Mouse (Mus musculus): ENCODE data around the gene Cacna1d. TPM values are rescaled to one million over a fixed set of nuclear protein-coding genes. Genes with fewer than 3 reads are reported as not detected.

Gene Cacna1d
- total and polyA plus RNA-seq, 3 experiments, result not detected

DNA sequence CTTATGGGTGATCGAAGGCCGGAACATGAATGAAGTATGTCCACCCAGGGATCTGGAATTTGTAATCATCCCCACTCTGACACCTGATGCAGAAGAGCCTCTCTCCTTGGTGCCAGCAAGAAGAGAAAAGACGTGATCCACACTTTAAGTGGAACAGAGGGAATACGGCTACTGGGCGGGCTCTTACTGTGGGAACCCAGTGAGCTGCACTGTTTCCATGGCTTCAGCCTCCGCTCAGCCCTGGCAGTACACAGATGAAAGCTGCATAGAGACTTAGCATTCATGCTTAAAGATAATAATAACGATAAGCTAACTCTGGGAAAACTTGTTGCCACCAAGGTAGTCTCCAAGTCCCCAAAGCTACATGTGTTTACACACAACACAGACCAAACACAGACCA is 147.5 kb downstream of the Cacna1d start:
- H3K79me2 ChIP-seq (ENCODE audit: control insufficient read depth, insufficient read depth, low read length, poor library complexity), result no peaks in the 10 kb centered on the region
- no peak overlapping the region for H3K27ac ChIP-seq (ENCODE audit: control insufficient read depth, low read depth, low read length)
- H3K4me1 ChIP-seq (ENCODE audit: control insufficient read depth in 1 of 2, insufficient read depth in 2 of 2, low read length in 2 of 2), result no peaks in the 10 kb centered on the region
- no peaks in the 10 kb centered on the region for H3K9me3 ChIP-seq (replicated peaks; ENCODE audit: insufficient read depth, low read length)
- no peak overlapping the region for H3K9ac ChIP-seq (ENCODE audit: control insufficient read depth, low read depth, low read length, poor library complexity, severe bottlenecking)
- TF ChIP-seq ZNF384 (IDR thresholded peaks at IDR 0.05; ENCODE audit: low read depth, low read length) (no peak), SIN3A (IDR thresholded peaks at IDR 0.05; ENCODE audit: low read length) (no peak), BHLHE40 (IDR thresholded peaks at IDR 0.05; ENCODE audit: borderline replicate concordance, low read depth, low read length) (no peak), SMC3 (IDR thresholded peaks at IDR 0.05; ENCODE audit: low read depth, low read length) (no peak), UBTF (IDR thresholded peaks at IDR 0.05; ENCODE audit: borderline replicate concordance, insufficient read depth, low read depth, low read length) (no peak)
- no peak for DNase-seq (ENCODE audit: low read depth, low spot score)
- no peak overlapping the region for H3K4me3 ChIP-seq (ENCODE audit: control insufficient read depth in 1 of 2, insufficient read depth in 1 of 2, low read depth in 2 of 2, low read length in 2 of 2)
- no peaks in the 10 kb centered on the region; a peak in 2 of 4 replicates for H3K27me3 ChIP-seq (ENCODE audit: control insufficient read depth in 1 of 2, insufficient read depth in 2 of 2, low read length in 2 of 2)
- H3K36me3 ChIP-seq (ENCODE audit: control insufficient read depth in 1 of 2, insufficient read depth in 2 of 2, low read length in 2 of 2), result no peaks in the 10 kb centered on the region

DNA sequence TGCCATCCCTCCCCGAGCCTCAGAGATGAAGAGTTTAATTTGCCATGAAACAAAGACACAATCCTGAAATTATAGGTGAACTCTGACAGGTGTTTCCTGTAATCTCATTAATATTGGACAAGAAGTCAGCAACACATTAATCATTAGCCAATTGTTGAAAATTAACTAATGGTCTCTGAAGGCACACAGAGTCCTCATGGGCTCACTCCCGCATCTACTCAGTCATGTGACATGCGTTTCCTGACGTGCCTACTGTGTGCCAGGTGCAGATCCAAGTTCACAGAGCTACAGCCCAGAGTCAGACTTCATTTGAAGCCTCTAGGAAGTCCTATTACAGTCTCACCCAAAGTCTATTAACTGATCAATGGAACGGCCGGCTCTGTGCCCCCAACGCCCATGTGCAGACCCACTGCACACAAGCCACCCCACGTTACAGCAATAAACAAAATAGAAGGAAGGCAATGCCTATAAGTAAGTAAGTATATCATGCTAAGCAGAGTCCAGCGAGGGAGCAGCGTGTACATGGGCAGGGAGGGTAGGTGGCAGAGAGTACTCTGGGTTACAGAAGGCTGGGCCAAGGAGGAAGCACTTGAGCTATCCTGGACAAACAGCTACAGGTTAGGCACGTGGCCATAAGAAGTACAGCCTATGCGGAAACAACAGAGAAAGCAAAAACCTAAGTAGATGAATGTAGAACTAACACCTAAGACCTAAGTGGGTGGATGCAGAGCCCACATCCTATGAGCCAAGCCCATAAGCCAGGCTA is 149.2 kb downstream of the Cacna1d start:
- H3K4me1 ChIP-seq (ENCODE audit: control insufficient read depth in 1 of 2, insufficient read depth in 2 of 2, low read length in 2 of 2), result no peaks in the 10 kb centered on the region
- no peak for DNase-seq (ENCODE audit: low read depth, low spot score)
- H3K9me3 ChIP-seq (replicated peaks; ENCODE audit: insufficient read depth, low read length), result no peaks in the 10 kb centered on the region
- H3K27me3 ChIP-seq (ENCODE audit: control insufficient read depth in 1 of 2, insufficient read depth in 2 of 2, low read length in 2 of 2), result no peaks in the 10 kb centered on the region; a peak in 2 of 4 replicates
- no peak overlapping the region for H3K27ac ChIP-seq (ENCODE audit: control insufficient read depth, low read depth, low read length)
- no peaks in the 10 kb centered on the region for H3K79me2 ChIP-seq (ENCODE audit: control insufficient read depth, insufficient read depth, low read length, poor library complexity)
- TF ChIP-seq MAFK (IDR thresholded peaks at IDR 0.05; ENCODE audit: borderline replicate concordance, low read depth, low read length) (no peak), MAZ (IDR thresholded peaks at IDR 0.05; ENCODE audit: low read depth, low read length) (no peak), ZNF384 (IDR thresholded peaks at IDR 0.05; ENCODE audit: low read depth, low read length) (no peak), MAX (IDR thresholded peaks at IDR 0.05; ENCODE audit: low read length) (no peak), E2F4 (IDR thresholded peaks at IDR 0.05; ENCODE audit: borderline replicate concordance, low read depth, low read length) (no peak), ZKSCAN1 (IDR thresholded peaks at IDR 0.05; ENCODE audit: low read depth, low read length) (no peak), RAD21 (IDR thresholded peaks at IDR 0.05; ENCODE audit: low read depth, low read length) (no peak), EP300 (IDR thresholded peaks at IDR 0.05; ENCODE audit: low read depth in 1 of 2, low read length in 2 of 2) (no peak), CHD1 (IDR thresholded peaks at IDR 0.05; ENCODE audit: low read depth, low read length) (no peak), USF1 (IDR thresholded peaks at IDR 0.05; ENCODE audit: low read depth, low read length) (no peak), SMC3 (IDR thresholded peaks at IDR 0.05; ENCODE audit: low read depth, low read length) (no peak), TCF12 (IDR thresholded peaks at IDR 0.05; ENCODE audit: low read depth, low read length) (no peak), BHLHE40 (IDR thresholded peaks at IDR 0.05; ENCODE audit: borderline replicate concordance, low read depth, low read length) (no peak), GABPA (IDR thresholded peaks at IDR 0.05; ENCODE audit: low read depth, low read length) (no peak), POLR2AphosphoS2 (IDR thresholded peaks at IDR 0.05; ENCODE audit: low read length) (no peak), ZMIZ1 (IDR thresholded peaks at IDR 0.05; ENCODE audit: low read depth, low read length) (no peak), MEF2A (IDR thresholded peaks at IDR 0.05; ENCODE audit: extremely low read depth, insufficient replicate concordance, low read depth, low read length, poor library complexity, severe bottlenecking) (no peak), POLR2A (IDR thresholded peaks at IDR 0.05; ENCODE audit: control insufficient read depth in 1 of 2, insufficient read depth in 1 of 2, low read depth in 1 of 2, low read length in 2 of 2, poor library complexity in 1 of 2) (no peak)
- H3K36me3 ChIP-seq (ENCODE audit: control insufficient read depth in 1 of 2, insufficient read depth in 2 of 2, low read length in 2 of 2), result no peaks in the 10 kb centered on the region
- H3K9ac ChIP-seq (ENCODE audit: control insufficient read depth, low read depth, low read length, poor library complexity, severe bottlenecking), result no peak overlapping the region
- no peak overlapping the region for H3K4me3 ChIP-seq (ENCODE audit: control insufficient read depth in 1 of 2, insufficient read depth in 1 of 2, low read depth in 2 of 2, low read length in 2 of 2)

Data from MEL (cell line).